Mouse (Mus musculus) liver, embryonic 14.5 days (tissue): ENCODE data around the gene Tab2.

ENCODE experiments used
- CTCF ChIP-seq: IDR thresholded peaks from 2 replicates; pipeline ENCODE4 v1.5.1; 2016; ENCODE audit warnings: antibody characterized with exemption, low read depth, control low read depth
- EP300 ChIP-seq: IDR thresholded peaks from 2 replicates; pipeline ENCODE4 v1.6.1; 2016; ENCODE audit warnings: antibody characterized with exemption, low read depth

GRCm38 (mm10) chr10:7900719-7901627 is 55.1 kb downstream of the Tab2 start:
- TF ChIP-seq CTCF, result no peak
- TF ChIP-seq EP300, result no peak
